Mouse (Mus musculus) testis, adult 2 months (tissue): ENCODE measurements at regions not wholly inside any gene's neighbourhood (a gene's known extent, or its start where the extent isn't known, plus 50 kb on each side); places are given as distances from the start of the nearest gene placed in this dataset.

Experiments
- H3K27ac ChIP-seq: fragments of 200-500 bp; 2 replicates; pipeline ENCODE4 v1.5.1; 2012; ENCODE audit warnings: low read depth, low read length; ENCODE audit not compliant: control insufficient read depth, insufficient read depth
- H3K27me3 ChIP-seq: fragments of 200-500 bp; 2 replicates; pipeline ENCODE4 v1.6.1; 2012; ENCODE audit warnings: mild to moderate bottlenecking, low read length, moderate library complexity; ENCODE audit not compliant: control insufficient read depth, insufficient read depth
- H3K36me3 ChIP-seq: fragments of 200-500 bp; 2 replicates; pipeline ENCODE4 v1.6.1; 2012; ENCODE audit warnings: mild to moderate bottlenecking, low read length; ENCODE audit not compliant: control insufficient read depth, insufficient read depth
- H3K4me1 ChIP-seq: fragments of 200-500 bp; 2 replicates; pipeline ENCODE4 v1.6.1; 2012; ENCODE audit warnings: low read length; ENCODE audit not compliant: control insufficient read depth, insufficient read depth
- H3K4me3 ChIP-seq: fragments of 200-500 bp; 2 replicates; pipeline ENCODE4 v1.5.1; 2012; ENCODE audit warnings: low read depth, mild to moderate bottlenecking, low read length, moderate library complexity, mixed read lengths; ENCODE audit not compliant: control insufficient read depth
- CTCF ChIP-seq: fragments of 200-500 bp; IDR thresholded peaks from 2 replicates; pipeline ENCODE4 v1.5.1; 2012; ENCODE audit warnings: low read depth, mild to moderate bottlenecking, inconsistent platforms, low read length, moderate library complexity; ENCODE audit not compliant: control insufficient read depth, insufficient read depth, insufficient replicate concordance
- POLR2A ChIP-seq: fragments of 200-500 bp; IDR thresholded peaks from 2 replicates; pipeline ENCODE4 v1.6.1; 2012; ENCODE audit warnings: low read depth, mild to moderate bottlenecking, inconsistent platforms, low read length, moderate library complexity; ENCODE audit not compliant: control insufficient read depth

- no peaks in the 10 kb centered on the region for H3K27me3 ChIP-seq
- TF ChIP-seq CTCF (no peak), POLR2A (no peak)
- no peak overlapping the region for H3K27ac ChIP-seq
- no peak overlapping the region for H3K4me3 ChIP-seq
- H3K4me1 ChIP-seq, result no peaks in the 10 kb centered on the region
- no peaks in the 10 kb centered on the region for H3K36me3 ChIP-seq
Measured at GRCm38 (mm10) chr4:106094882-106095556, 221.0 kb upstream of the Usp24 start.

DNA sequence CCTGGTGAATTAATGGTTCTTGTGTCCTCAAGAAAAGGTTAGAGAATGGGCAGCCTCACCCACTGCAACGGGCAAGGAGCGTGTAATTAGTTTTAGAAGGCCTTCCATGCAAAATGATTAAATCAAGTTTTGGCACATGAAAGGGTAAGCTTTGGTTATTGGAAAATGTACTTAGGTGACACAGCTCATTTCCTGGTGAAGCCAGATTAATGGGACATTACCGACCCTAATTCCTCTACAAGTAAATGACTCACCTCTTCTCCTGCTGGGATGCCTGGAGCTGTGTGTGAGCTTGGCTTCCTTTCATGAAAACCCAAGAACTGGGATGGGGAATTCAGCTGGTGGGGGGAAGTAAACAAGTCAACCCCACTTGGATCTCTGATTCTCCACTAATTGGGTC, 219.9 kb upstream of the Usp24 start:
- H3K4me1 ChIP-seq, result peaks cover 2% of the 10 kb centered on the region; the same call in 1 of the 2 replicates
- no peak overlapping the region for H3K4me3 ChIP-seq
- no peaks in the 10 kb centered on the region for H3K36me3 ChIP-seq
- H3K27me3 ChIP-seq, result no peaks in the 10 kb centered on the region
- H3K27ac ChIP-seq, result no peak overlapping the region
- TF ChIP-seq POLR2A (no peak), CTCF (no peak)

GRCm38 (mm10) chr4:106097846-106098245, 218.2 kb upstream of the Usp24 start:
- Histone ChIP-seq H3K4me1 (peaks cover 2% of the 10 kb centered on the region; the same call in 1 of the 2 replicates), H3K36me3 (no peaks in the 10 kb centered on the region), H3K27me3 (no peaks in the 10 kb centered on the region), H3K4me3 (no peak overlapping the region), H3K27ac (no peak overlapping the region)
- TF ChIP-seq CTCF (no peak), POLR2A (no peak)

- peaks cover 2% of the 10 kb centered on the region; the same call in 1 of the 2 replicates for H3K4me1 ChIP-seq
- H3K4me3 ChIP-seq, result no peak overlapping the region
- TF ChIP-seq POLR2A, result no peak
- no peak for TF ChIP-seq CTCF
- H3K27ac ChIP-seq, result no peak overlapping the region
- no peaks in the 10 kb centered on the region for H3K27me3 ChIP-seq
- no peaks in the 10 kb centered on the region for H3K36me3 ChIP-seq
Measured at GRCm38 (mm10) chr4:106100211-106101025, 215.6 kb upstream of the Usp24 start.

DNA sequence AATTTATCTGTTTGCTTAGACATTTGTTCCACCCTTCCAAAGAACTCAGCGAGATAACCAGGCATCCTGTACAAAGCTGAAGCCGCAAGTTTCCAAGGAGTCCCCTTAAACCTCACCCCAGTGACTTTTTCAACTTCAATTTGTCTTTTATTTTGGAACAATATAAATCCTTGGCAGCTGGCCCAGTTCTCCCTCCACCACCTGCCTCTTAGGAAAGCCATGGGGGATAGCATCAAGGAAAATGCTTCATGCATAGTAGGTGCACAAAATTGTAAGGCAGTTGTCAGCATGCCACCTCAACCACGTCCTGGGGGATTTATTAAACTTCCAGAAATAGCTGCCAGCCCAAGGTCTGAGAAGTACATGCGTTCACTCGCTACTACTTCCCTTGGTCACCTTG, 214.1 kb upstream of the Usp24 start:
- no peak for TF ChIP-seq CTCF
- TF ChIP-seq POLR2A, result no peak
- Histone ChIP-seq H3K27ac (no peak overlapping the region; the same call in 1 of the 2 replicates), H3K27me3 (no peaks in the 10 kb centered on the region), H3K4me3 (no peak overlapping the region), H3K36me3 (no peaks in the 10 kb centered on the region), H3K4me1 (peaks cover 2% of the 10 kb centered on the region; the same call in 1 of the 2 replicates)

DNA sequence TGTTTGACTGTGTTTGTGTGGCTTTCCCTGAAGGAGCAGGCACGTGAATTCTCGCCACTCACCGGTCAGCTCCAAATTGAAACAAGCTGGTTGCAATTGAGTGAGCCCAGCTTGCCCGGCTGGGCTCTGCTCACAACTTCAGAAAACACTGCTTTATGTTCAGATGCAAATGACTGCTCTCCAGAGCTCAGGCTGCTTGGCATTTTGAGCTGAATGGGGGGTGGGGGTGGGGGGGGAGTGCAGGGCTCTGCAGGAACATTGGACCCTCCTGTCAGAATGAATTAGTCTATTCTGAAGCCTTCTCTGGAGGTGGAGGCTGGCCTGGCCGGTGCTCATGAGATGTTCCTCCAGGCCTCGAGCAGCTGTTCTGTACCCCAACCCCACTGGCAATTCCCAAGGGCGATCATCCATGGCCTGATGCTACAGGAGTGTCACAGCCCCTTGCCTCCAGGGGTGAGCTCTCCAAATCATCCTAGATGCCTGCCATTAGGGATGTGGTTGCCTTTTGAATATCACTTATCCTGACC, 213.5 kb upstream of the Usp24 start:
- H3K27ac ChIP-seq, result no peak overlapping the region; the same call in 1 of the 2 replicates
- H3K27me3 ChIP-seq, result no peaks in the 10 kb centered on the region
- H3K36me3 ChIP-seq, result no peaks in the 10 kb centered on the region
- no peak overlapping the region for H3K4me3 ChIP-seq
- no peak for TF ChIP-seq CTCF
- TF ChIP-seq POLR2A, result no peak
- peaks cover 2% of the 10 kb centered on the region; the same call in 1 of the 2 replicates for H3K4me1 ChIP-seq

GRCm38 (mm10) chr4:106103750-106104635, 212.0 kb upstream of the Usp24 start:
- Histone ChIP-seq H3K4me1 (peaks cover 2% of the 10 kb centered on the region; the same call in 1 of the 2 replicates), H3K27me3 (no peaks in the 10 kb centered on the region), H3K4me3 (no peak overlapping the region), H3K36me3 (no peaks in the 10 kb centered on the region), H3K27ac (no peak overlapping the region)
- no peak for TF ChIP-seq CTCF
- TF ChIP-seq POLR2A, result no peak
